Mouse (Mus musculus) inflammation-experienced regulatory T-cells (primary cell): ENCODE results near the gene 1810024B03Rik. TPM values are rescaled to one million over a fixed set of nuclear protein-coding genes. Genes with fewer than 3 reads are reported as not detected.

Source experiments
- polyA plus RNA-seq, 2 experiments: library from polyadenylated mRNA; unstranded; fragments of 100-300 nt; shearing (Covaris generic); gene quantifications; one replicate each; pipeline ENCODE4 v1.2.1; 2017

1810024B03Rik gene
- under 1 TPM; 0.55 to 0.87 TPM for polyA plus RNA-seq

GRCm38 (mm10) chr2:127207547-127208451 lies at the start of gene 1810024B03Rik, which contains the start of gene Snrnp200:
TSS of gene 1810024B03Rik (minus strand) at chr2:127208280.
TSS of gene Snrnp200 (plus strand) at chr2:127208386.

DNA sequence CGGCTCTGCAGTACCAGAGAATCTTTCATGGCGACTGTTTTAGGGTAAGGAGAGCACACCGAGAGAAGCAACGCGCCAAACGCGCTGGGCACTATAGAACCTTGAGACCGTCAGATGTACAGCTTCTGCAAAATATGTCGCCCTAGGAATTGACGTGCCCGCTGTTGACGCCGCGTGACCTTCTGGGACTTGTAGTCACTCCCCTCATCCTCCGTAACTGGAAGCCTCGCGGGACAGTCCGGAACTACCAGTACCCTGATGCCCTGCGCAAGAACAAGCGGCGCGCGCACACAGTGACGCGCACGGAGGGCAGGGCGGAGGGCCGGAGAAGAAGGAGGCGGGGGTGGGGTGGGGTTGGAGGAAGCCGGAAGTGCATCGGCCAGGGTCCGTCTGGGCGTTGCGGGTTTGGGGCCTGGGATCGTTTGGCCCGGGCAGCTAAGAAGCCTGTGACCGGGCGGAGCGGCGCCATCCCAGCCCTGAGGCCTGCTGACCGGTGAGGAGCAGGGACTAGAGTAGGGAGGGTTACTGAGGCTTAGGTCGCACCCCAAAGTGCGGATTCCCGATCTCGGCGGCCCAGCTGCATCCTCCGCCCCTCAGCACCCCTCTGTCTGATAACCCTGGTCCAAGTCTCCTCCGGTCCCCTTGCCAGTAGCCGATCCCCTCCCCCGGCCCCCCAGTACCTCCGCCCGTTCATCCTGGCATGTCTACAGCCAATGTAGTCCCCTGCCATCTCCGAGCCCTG lies 39.7 kb upstream of the 1810024B03Rik start, which contains the start of the genes Ciao1 and Tmem127:
TSS of gene Ciao1 (minus strand) at position 225 of the 742 bp plus-strand sequence.
TSS of gene Tmem127 (plus strand) at position 317 of the 742 bp plus-strand sequence.

GRCm38 (mm10) chr2:127143158-127144063 lies 64.7 kb downstream of the 1810024B03Rik start, which contains the start of gene Itpripl1:
TSS of gene Itpripl1 (minus strand) at chr2:127143442.

Other genes starting within 250 kb of the 1810024B03Rik start
- 10 to 100 TPM; 12.2 to 13.8 TPM for gene Ap4e1, start 199.6 kb downstream of the 1810024B03Rik start, polyA plus RNA-seq
- gene Blvra, start 137.6 kb downstream of the 1810024B03Rik start, polyA plus RNA-seq: 10 to 100 TPM; 64.9 to 70.1 TPM
- gene Ncaph, start 74.3 kb downstream of the 1810024B03Rik start, polyA plus RNA-seq: 1 to 10 TPM; 3.2 to 5.9 TPM
- 1 to 10 TPM; 6.5 to 8.0 TPM for gene Itpripl1, start 64.8 kb downstream of the 1810024B03Rik start, polyA plus RNA-seq
- 100 to 1,000 TPM in 1 of 2 experiments, 10 to 100 TPM in 1; 80.8 to 109 TPM for gene Snrnp200, start 106 bp upstream of the 1810024B03Rik start, polyA plus RNA-seq
- 10 to 100 TPM; 81.0 to 88.4 TPM for gene Ciao1, start 39.5 kb upstream of the 1810024B03Rik start, polyA plus RNA-seq
- gene Tmem127, start 39.6 kb upstream of the 1810024B03Rik start, polyA plus RNA-seq: 10 to 100 TPM; 35.5 to 45.5 TPM
- 100 to 1,000 TPM in 1 of 2 experiments, 10 to 100 TPM in 1; 77.2 to 103 TPM for gene Stard7, start 61.9 kb upstream of the 1810024B03Rik start, polyA plus RNA-seq
- 100 to 1,000 TPM; 344 to 424 TPM for gene Dusp2, start 127.9 kb upstream of the 1810024B03Rik start, polyA plus RNA-seq
- gene Astl, start 130.4 kb upstream of the 1810024B03Rik start, polyA plus RNA-seq: 1 to 10 TPM in 1 of 2 experiments, under 1 TPM in 1; 0.11 to 1.0 TPM
- 1 to 10 TPM in 1 of 2 experiments, under 1 TPM in 1; 0.40 to 1.7 TPM for gene Adra2b, start 154.9 kb upstream of the 1810024B03Rik start, polyA plus RNA-seq
- gene Gpat2, start 216.9 kb upstream of the 1810024B03Rik start, polyA plus RNA-seq: 1 to 10 TPM in 1 of 2 experiments, under 1 TPM in 1; 0.22 to 1.1 TPM
- 10 to 100 TPM; 24.8 to 25.3 TPM for gene Fahd2a, start 236.3 kb upstream of the 1810024B03Rik start, polyA plus RNA-seq